In genomic region chr5:139381586-139382513, GRCm38 (mm10) we compare ENCODE assay signal across 9 mouse cellular contexts. TPM values are rescaled to one million over a fixed set of nuclear protein-coding genes. Genes with fewer than 3 reads are reported as not detected.
DNase-seq lines count a peak whose midpoint lies in the region; ATAC-seq and TF ChIP-seq lines count a peak whose summit lies in the region.
"Had no signal": no experiment of that assay in that cellular context is flagged by ENCODE, and none has a peak within 500 bp of the region (broad histone marks: within the 10 kb centered on the region; RNA-seq: fewer than 3 reads in every experiment).

No protein-coding gene starts in this region.

- intact Hi-C loops in left cerebral cortex, adult 2 months (cut with DNase I), result no loop called here
- intact Hi-C loops in left cerebral cortex, postnatal 14 days (cut with DNase I), result no loop called here

- ATAC-seq in intestine, embryonic 15.5 days, result no peak

- H3K9ac ChIP-seq in intestine, embryonic 15.5 days, result no peak overlapping the region; the same call in 1 of the 2 replicates

- peaks cover 86% of the 10 kb centered on the region for H3K79me2 ChIP-seq in macrophage (ENCODE audit: inconsistent target)

- no peak for DNase-seq in left cerebral cortex, adult 2 months (ENCODE audit: extremely low spot score in 1 of 2, low spot score in 2 of 2)
- no peak for DNase-seq in left cerebral cortex, postnatal 14 days (ENCODE audit: low spot score in 2 of 2)
- peak; percentile 79 for DNase-seq in thymus, adult 2 months
- DNase-seq in layer of hippocampus, postnatal 14 days (ENCODE audit: low spot score in 2 of 2), result no peak
- no peak for DNase-seq in ovary, postnatal 10 days (ENCODE audit: low spot score)

- H3K36me3 ChIP-seq in intestine, embryonic 15.5 days, result no peaks in the 10 kb centered on the region
- peaks cover 25% of the 10 kb centered on the region; the same call in 1 of the 2 replicates for H3K36me3 ChIP-seq in macrophage (ENCODE audit: inconsistent target)
- no peaks in the 10 kb centered on the region for H3K36me3 ChIP-seq in thymus, adult 2 months (ENCODE audit: control insufficient read depth, insufficient read depth, low read length)

- peak overlapping the region; percentile 95 for H3K27ac ChIP-seq in left cerebral cortex, adult 2 months
- peak overlapping the region; percentile 81 for H3K27ac ChIP-seq in cortical plate, adult 2 months (ENCODE audit: insufficient read depth, low read length)
- H3K27ac ChIP-seq in intestine, embryonic 15.5 days, result no peak overlapping the region
- H3K27ac ChIP-seq in macrophage, result peak overlapping the region; percentile 84
- H3K27ac ChIP-seq in thymus, adult 2 months (ENCODE audit: control insufficient read depth, insufficient read depth, low read length), result peak overlapping the region; percentile 84

- peaks cover 8% of the 10 kb centered on the region for H3K4me1 ChIP-seq in cortical plate, adult 2 months (ENCODE audit: control insufficient read depth, insufficient read depth, low read length)
- peaks cover 49% of the 10 kb centered on the region for H3K4me1 ChIP-seq in intestine, embryonic 15.5 days (replicated peaks)
- peaks cover 75% of the 10 kb centered on the region for H3K4me1 ChIP-seq in thymus, adult 2 months (replicated peaks; ENCODE audit: control insufficient read depth, insufficient read depth, low read length)

- H3K9me3 ChIP-seq in intestine, embryonic 15.5 days, result no peaks in the 10 kb centered on the region

- H3K27me3 ChIP-seq in intestine, embryonic 15.5 days (replicated peaks), result no peaks in the 10 kb centered on the region
- no peaks in the 10 kb centered on the region for H3K27me3 ChIP-seq in thymus, adult 2 months (ENCODE audit: control insufficient read depth, insufficient read depth, low read length)

- 73% methylated on average over 18 of the region's 18 CpGs for WGBS in intestine, embryonic 15.5 days
- 33% methylated on average over 18 of the region's 18 CpGs for WGBS in macrophage (ENCODE audit: missing documents)
- WGBS in thymus, adult 2 months, result 20% methylated on average over 18 of the region's 18 CpGs

- TF ChIP-seq POLR2A in cortical plate, adult 2 months (IDR thresholded peaks at IDR 0.05; ENCODE audit: extremely low read depth, insufficient read depth, low read length), result no peak
- no peak for TF ChIP-seq POLR2A in thymus, adult 2 months (IDR thresholded peaks at IDR 0.05; ENCODE audit: control insufficient read depth, extremely low read depth, insufficient read depth, low read length, poor library complexity)

- peak overlapping the region; percentile 95 for H3K4me3 ChIP-seq in left cerebral cortex, adult 2 months
- peak overlapping the region; percentile 94 for H3K4me3 ChIP-seq in cortical plate, adult 2 months (ENCODE audit: insufficient read depth, low read length)
- H3K4me3 ChIP-seq in intestine, embryonic 15.5 days (replicated peaks), result no peak overlapping the region
- H3K4me3 ChIP-seq in macrophage (ENCODE audit: inconsistent target), result peak overlapping the region; percentile 63
- peak overlapping the region; percentile 35 for H3K4me3 ChIP-seq in thymus, adult 2 months (ENCODE audit: control insufficient read depth, insufficient read depth, low read length)

- peak overlapping the region; percentile 29 for H3K4me2 ChIP-seq in intestine, embryonic 15.5 days (replicated peaks)

- TF ChIP-seq CTCF in left cerebral cortex, adult 2 months (IDR thresholded peaks at IDR 0.05), result no peak
- TF ChIP-seq CTCF in cortical plate, adult 2 months (IDR thresholded peaks at IDR 0.05; ENCODE audit: extremely low read depth, insufficient read depth, low read length), result no peak
- no peak for TF ChIP-seq CTCF in thymus, adult 2 months (IDR thresholded peaks at IDR 0.05; ENCODE audit: borderline replicate concordance, control insufficient read depth, extremely low read depth, insufficient read depth, low read length, poor library complexity)

RNA-seq across cellular contexts. Expression of gene Gpr146, which starts 4.4 kb away (rescaled TPM):
- total RNA-seq in left cerebral cortex, adult 2 months (2021), result 10 to 100 TPM; 12.5 to 13.9 TPM
- total RNA-seq in left cerebral cortex, postnatal 14 days (2021), result 10 to 100 TPM; 11.0 to 11.3 TPM
- 15.3 and 16.3 TPM in 2 replicates for polyA plus RNA-seq in cortical plate, adult 2 months (2012; rRNA removed)
- polyA plus RNA-seq in intestine, embryonic 15.5 days (2015; fragmentation: Nextera tagmentation; extraction: Ambion mirVana), result 2.2 and 2.7 TPM in 2 replicates
- total RNA-seq in macrophage (2018; cell fraction: chromatin; rRNA removed), result 10 to 100 TPM in 10 of 26 experiments, 1 to 10 TPM in 13, under 1 TPM in 3; 0.91 to 39.6 (median 5.6) TPM
- total RNA-seq in macrophage (2018; cell fraction: cytosol; rRNA removed), result 10 to 100 TPM in 20 of 26 experiments, 1 to 10 TPM in 6; 3.7 to 41.6 (median 20.4) TPM
- 10 to 100 TPM in 19 of 26 experiments, 1 to 10 TPM in 7; 4.5 to 63.6 (median 13.4) TPM for total RNA-seq in macrophage (2018; cell fraction: nucleus; rRNA removed)
- polyA plus RNA-seq in macrophage (2018), result 14.0 to 34.3 TPM (median 20.6 TPM) in 3 replicates
- 33.9 and 40.1 TPM in 2 replicates for polyA plus RNA-seq in thymus, adult 2 months (2012; rRNA removed)
- total RNA-seq in layer of hippocampus, postnatal 14 days (2021), result 10 to 100 TPM; 10.1 to 11.8 TPM

RNA-seq across cellular contexts. Expression of gene C130050O18Rik, which starts 23.2 kb away (rescaled TPM):
- total RNA-seq in left cerebral cortex, adult 2 months (2021), result under 1 TPM; 0.29 to 0.63 TPM
- under 1 TPM in 1 of 2 experiments, not detected in 1; 0.23 TPM for total RNA-seq in left cerebral cortex, postnatal 14 days (2021)
- polyA plus RNA-seq in cortical plate, adult 2 months (2012; rRNA removed), result 0.44 TPM in 2 replicates
- polyA plus RNA-seq in intestine, embryonic 15.5 days (2015; fragmentation: Nextera tagmentation; extraction: Ambion mirVana), result 0.81 and 0.85 TPM in 2 replicates
- total RNA-seq in macrophage (2018; cell fraction: chromatin; rRNA removed), result 10 to 100 TPM in 4 of 26 experiments, 1 to 10 TPM in 16, under 1 TPM in 4, not detected in 2; 0.41 to 20.1 (median 4.7) TPM
- total RNA-seq in macrophage (2018; cell fraction: cytosol; rRNA removed), result 10 to 100 TPM in 5 of 26 experiments, 1 to 10 TPM in 21; 1.4 to 11.9 (median 5.5) TPM
- 10 to 100 TPM in 6 of 26 experiments, 1 to 10 TPM in 19, not detected in 1; 2.1 to 17.8 (median 7.3) TPM for total RNA-seq in macrophage (2018; cell fraction: nucleus; rRNA removed)
- 3.5 to 9.1 TPM (median 7.6 TPM) in 3 replicates for polyA plus RNA-seq in macrophage (2018)
- 1.5 and 2.1 TPM in 2 replicates for polyA plus RNA-seq in thymus, adult 2 months (2012; rRNA removed)
- under 1 TPM; 0.17 to 0.21 TPM for total RNA-seq in layer of hippocampus, postnatal 14 days (2021)

RNA-seq across cellular contexts. Expression of gene Cyp2w1, which starts 29.4 kb away (rescaled TPM):
- total RNA-seq in left cerebral cortex, adult 2 months (2021), result not detected
- not detected for total RNA-seq in left cerebral cortex, postnatal 14 days (2021)
- not detected in 2 replicates for polyA plus RNA-seq in cortical plate, adult 2 months (2012; rRNA removed)
- polyA plus RNA-seq in intestine, embryonic 15.5 days (2015; fragmentation: Nextera tagmentation; extraction: Ambion mirVana), result 23.5 and 25.8 TPM in 2 replicates
- not detected for total RNA-seq in macrophage (2018; cell fraction: chromatin; rRNA removed)
- total RNA-seq in macrophage (2018; cell fraction: cytosol; rRNA removed), result not detected
- not detected for total RNA-seq in macrophage (2018; cell fraction: nucleus; rRNA removed)
- not detected in 3 replicates for polyA plus RNA-seq in macrophage (2018)
- polyA plus RNA-seq in thymus, adult 2 months (2012; rRNA removed), result 0.20 and 1.2 TPM in 2 replicates
- total RNA-seq in layer of hippocampus, postnatal 14 days (2021), result not detected
- polyA plus RNA-seq: neural tube, embryonic 11.5 days had no signal

RNA-seq across cellular contexts. Expression of gene Cox19, which starts 30.6 kb away (rescaled TPM):
- 10 to 100 TPM; 67.6 to 69.4 TPM for total RNA-seq in left cerebral cortex, adult 2 months (2021)
- 10 to 100 TPM; 79.8 to 82.2 TPM for total RNA-seq in left cerebral cortex, postnatal 14 days (2021)
- 90.2 and 92.7 TPM in 2 replicates for polyA plus RNA-seq in cortical plate, adult 2 months (2012; rRNA removed)
- 162 and 168 TPM in 2 replicates for polyA plus RNA-seq in intestine, embryonic 15.5 days (2015; fragmentation: Nextera tagmentation; extraction: Ambion mirVana)
- total RNA-seq in macrophage (2018; cell fraction: chromatin; rRNA removed), result 10 to 100 TPM in 20 of 26 experiments, 1 to 10 TPM in 6; 5.3 to 32.5 (median 15.9) TPM
- total RNA-seq in macrophage (2018; cell fraction: cytosol; rRNA removed), result 10 to 100 TPM; 11.3 to 25.9 (median 21.4) TPM
- total RNA-seq in macrophage (2018; cell fraction: nucleus; rRNA removed), result 10 to 100 TPM in 16 of 26 experiments, 1 to 10 TPM in 10; 4.4 to 19.3 (median 11.4) TPM
- 15.7 to 21.8 TPM (median 18.8 TPM) in 3 replicates for polyA plus RNA-seq in macrophage (2018)
- polyA plus RNA-seq in thymus, adult 2 months (2012; rRNA removed), result 84.7 and 99.2 TPM in 2 replicates
- total RNA-seq in layer of hippocampus, postnatal 14 days (2021), result 10 to 100 TPM; 73.6 to 79.4 TPM

RNA-seq across cellular contexts. Expression of gene Gper1, which starts 41.1 kb away (rescaled TPM):
- 1 to 10 TPM; 2.5 to 2.8 TPM for total RNA-seq in left cerebral cortex, adult 2 months (2021)
- 1 to 10 TPM; 4.4 to 4.7 TPM for total RNA-seq in left cerebral cortex, postnatal 14 days (2021)
- polyA plus RNA-seq in cortical plate, adult 2 months (2012; rRNA removed), result 4.7 and 4.8 TPM in 2 replicates
- polyA plus RNA-seq in intestine, embryonic 15.5 days (2015; fragmentation: Nextera tagmentation; extraction: Ambion mirVana), result 2.1 TPM in 2 replicates
- 1 to 10 TPM in 1 of 26 experiments, under 1 TPM in 1, not detected in 24; 0.33 to 1.3 TPM for total RNA-seq in macrophage (2018; cell fraction: chromatin; rRNA removed)
- total RNA-seq in macrophage (2018; cell fraction: cytosol; rRNA removed), result not detected
- total RNA-seq in macrophage (2018; cell fraction: nucleus; rRNA removed), result not detected
- not detected in 3 replicates for polyA plus RNA-seq in macrophage (2018)
- polyA plus RNA-seq in thymus, adult 2 months (2012; rRNA removed), result 1.5 and 2.1 TPM in 2 replicates
- total RNA-seq in layer of hippocampus, postnatal 14 days (2021), result 1 to 10 TPM; 3.0 to 3.5 TPM

Comparison
In these comparisons a context has a peak if more than half of its experiments do, and no peak if none do; other contexts are left out.
1. RNA of gene Cyp2w1, which starts 29.4 kb away (polyA plus RNA-seq): 23.5 to 25.8 TPM in intestine, embryonic 15.5 days; 0.20 to 1.2 TPM in thymus, adult 2 months, not detected in cortical plate, adult 2 months and not detected in macrophage; every median in the first group is over 10 times any median in the second.